Mouse (Mus musculus): ENCODE data around the gene Kpnb1. TPM values are rescaled to one million over a fixed set of nuclear protein-coding genes. Genes with fewer than 3 reads are reported as not detected.

Gene Kpnb1
- polyA plus RNA-seq, 1 experiment from 2014 or later, result 26.7 TPM

DNA sequence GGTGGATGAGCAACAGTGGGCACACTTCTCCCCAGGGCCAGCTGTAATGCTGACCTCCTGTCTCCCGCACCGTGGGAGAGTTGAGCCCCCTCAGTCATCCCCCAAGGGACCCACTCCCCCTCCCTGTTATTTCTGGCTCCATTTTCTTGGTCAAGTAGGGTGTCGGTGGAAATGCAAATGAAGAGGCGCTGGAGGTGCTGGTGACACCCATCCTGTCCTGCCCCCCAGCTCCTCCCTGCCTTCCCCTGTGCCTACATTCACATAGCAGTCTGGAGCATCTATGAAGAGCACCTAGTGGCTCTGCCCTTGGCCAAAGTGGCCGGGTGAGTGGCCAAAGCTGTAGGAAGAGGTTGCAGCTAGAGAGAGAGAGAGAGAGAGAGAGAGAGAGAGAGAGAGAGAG, 54.4 kb downstream of the Kpnb1 start:
- H3K4me1 ChIP-seq, result peaks cover 14% of the 10 kb centered on the region
- no peak overlapping the region for H3K4me3 ChIP-seq (replicated peaks)
- no peak overlapping the region for H3K4me2 ChIP-seq
- 0 out of 2 replicates have a peak, but pooled peaks cover 5% of the 10 kb centered on the region for H3K27me3 ChIP-seq (replicated peaks)
- 51% methylated on average over 5 of the region's 5 CpGs for WGBS
- no peak overlapping the region for H3K9ac ChIP-seq (replicated peaks)
- ATAC-seq (ENCODE audit: low FRiP score), result no peak
- no peak overlapping the region for H3K27ac ChIP-seq (replicated peaks)
- no peaks in the 10 kb centered on the region for H3K9me3 ChIP-seq (replicated peaks)
- peaks cover 13% of the 10 kb centered on the region; the same call in 1 of the 2 replicates for H3K36me3 ChIP-seq

DNA sequence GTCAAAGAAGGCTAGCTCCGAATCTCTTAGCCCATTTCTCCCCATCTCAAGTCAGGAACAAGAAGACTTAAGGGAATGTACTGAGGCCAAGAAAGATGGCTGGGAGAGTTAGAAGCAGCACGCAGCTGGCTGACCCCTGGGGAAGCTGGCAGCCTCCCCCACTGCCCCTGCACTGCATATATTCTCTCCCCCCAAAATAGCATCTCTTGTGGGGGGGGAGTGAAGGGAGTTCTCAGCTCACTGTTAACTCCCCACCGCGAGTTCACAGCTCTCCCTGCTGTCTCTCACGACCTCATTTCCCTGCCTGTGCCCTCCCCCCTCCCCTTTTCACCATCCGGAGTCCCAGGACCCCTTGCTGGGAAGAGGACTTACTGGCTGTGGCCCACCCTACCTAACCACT, 55.5 kb downstream of the Kpnb1 start:
- no peak overlapping the region for H3K9ac ChIP-seq (replicated peaks)
- no peak overlapping the region for H3K4me3 ChIP-seq (replicated peaks)
- 0 out of 2 replicates have a peak, but pooled peaks cover 9% of the 10 kb centered on the region for H3K27me3 ChIP-seq (replicated peaks)
- H3K4me1 ChIP-seq, result peaks cover 11% of the 10 kb centered on the region
- H3K4me2 ChIP-seq, result no peak overlapping the region
- no peak overlapping the region for H3K27ac ChIP-seq (replicated peaks)
- H3K36me3 ChIP-seq, result peaks cover 8% of the 10 kb centered on the region; the same call in 1 of the 2 replicates
- WGBS, result 27% methylated on average over 6 of the region's 6 CpGs
- ATAC-seq (ENCODE audit: low FRiP score), result no peak
- no peaks in the 10 kb centered on the region for H3K9me3 ChIP-seq (replicated peaks)

DNA sequence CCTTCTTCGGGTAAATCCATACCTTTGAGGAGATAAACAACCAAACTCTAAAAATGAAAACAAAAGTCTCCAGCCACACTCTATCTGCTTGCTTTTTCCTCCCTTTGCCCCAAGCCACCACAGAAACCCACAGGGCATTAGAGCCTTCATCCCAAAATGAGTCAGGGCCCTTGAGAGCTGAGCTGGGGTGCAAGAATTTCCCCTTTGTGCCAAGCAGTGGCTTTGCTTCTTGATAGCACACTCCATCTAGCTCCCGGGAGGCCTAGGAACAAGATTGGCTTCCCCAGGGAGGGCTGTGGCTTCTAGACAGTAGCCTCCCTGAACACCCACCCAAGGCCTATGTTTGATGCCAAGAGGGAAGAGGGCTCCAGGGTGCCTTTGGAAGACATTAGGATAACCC, 56.0 kb downstream of the Kpnb1 start:
- Histone ChIP-seq H3K9me3 (replicated peaks) (no peaks in the 10 kb centered on the region), H3K27me3 (replicated peaks) (0 out of 2 replicates have a peak, but pooled peaks cover 9% of the 10 kb centered on the region), H3K4me1 (peaks cover 14% of the 10 kb centered on the region), H3K4me3 (replicated peaks) (no peak overlapping the region), H3K9ac (replicated peaks) (no peak overlapping the region), H3K36me3 (0 out of 2 replicates have a peak, but pooled peaks cover 3% of the 10 kb centered on the region), H3K27ac (replicated peaks) (no peak overlapping the region), H3K4me2 (no peak overlapping the region)
- ATAC-seq (ENCODE audit: low FRiP score), result no peak
- WGBS, result 89% methylated on average over 2 of the region's 2 CpGs

GRCm38 (mm10) chr11:97130318-97130717, 57.4 kb downstream of the Kpnb1 start:
- H3K4me3 ChIP-seq (replicated peaks), result no peak overlapping the region
- H3K4me2 ChIP-seq, result no peak overlapping the region
- 0 out of 2 replicates have a peak, but pooled peaks cover 9% of the 10 kb centered on the region for H3K27me3 ChIP-seq (replicated peaks)
- no peak for ATAC-seq (ENCODE audit: low FRiP score)
- H3K9ac ChIP-seq (replicated peaks), result no peak overlapping the region
- peaks cover 16% of the 10 kb centered on the region for H3K4me1 ChIP-seq
- WGBS, result 80% methylated on average over 7 of the region's 7 CpGs
- H3K9me3 ChIP-seq (replicated peaks), result no peaks in the 10 kb centered on the region
- no peak overlapping the region for H3K27ac ChIP-seq (replicated peaks)
- H3K36me3 ChIP-seq, result no peaks in the 10 kb centered on the region

- 0 out of 2 replicates have a peak, but pooled peaks cover 9% of the 10 kb centered on the region for H3K27me3 ChIP-seq (replicated peaks)
- no peak overlapping the region for H3K9ac ChIP-seq (replicated peaks)
- H3K9me3 ChIP-seq (replicated peaks), result no peaks in the 10 kb centered on the region
- no peak overlapping the region for H3K27ac ChIP-seq (replicated peaks)
- H3K4me2 ChIP-seq, result no peak overlapping the region
- 74% methylated on average over 3 of the region's 3 CpGs for WGBS
- no peaks in the 10 kb centered on the region for H3K36me3 ChIP-seq
- no peak for ATAC-seq (ENCODE audit: low FRiP score)
- H3K4me1 ChIP-seq, result peaks cover 16% of the 10 kb centered on the region
- no peak overlapping the region for H3K4me3 ChIP-seq (replicated peaks)
These were observed 58.7 kb downstream of the Kpnb1 start for GRCm38 (mm10) chr11:97128956-97129355.

DNA sequence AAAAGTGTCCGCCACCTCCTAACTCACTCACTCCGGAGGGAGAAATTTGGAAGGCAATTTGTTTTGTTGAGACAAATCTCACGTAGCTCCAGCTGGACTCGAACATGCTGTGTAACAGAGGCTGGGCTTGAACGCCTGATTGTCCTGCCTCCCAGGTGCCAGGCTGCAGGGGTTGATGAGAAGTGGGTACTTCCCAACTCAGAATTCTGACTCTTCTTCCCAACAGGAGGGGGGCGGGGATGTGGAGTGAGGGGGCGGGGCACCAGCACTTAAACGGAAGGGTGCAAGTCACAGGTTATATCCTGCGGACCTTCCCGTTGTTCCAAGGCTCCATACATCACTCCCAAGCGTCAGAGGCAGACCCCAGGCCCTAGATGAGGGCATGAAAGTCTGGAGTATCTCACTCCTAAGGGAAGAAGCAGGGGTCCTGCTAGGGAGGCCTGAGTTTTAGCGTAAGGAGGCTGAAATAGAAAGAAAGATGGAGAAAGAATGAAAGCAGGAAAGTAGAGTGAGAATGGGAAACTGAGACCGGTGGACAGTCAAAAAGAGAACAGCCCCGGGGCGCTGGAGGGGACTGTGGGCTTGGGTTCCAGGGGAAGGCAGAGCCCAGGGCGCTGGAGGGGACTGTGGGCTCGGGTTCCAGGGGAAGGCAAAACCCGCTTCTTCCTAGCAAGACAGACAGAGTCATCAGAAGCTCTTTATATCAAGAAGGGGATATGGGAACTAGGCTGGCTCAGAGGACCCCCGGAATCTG, 60.0 kb downstream of the Kpnb1 start:
- Histone ChIP-seq H3K27ac (replicated peaks) (no peak overlapping the region), H3K4me3 (replicated peaks) (peak overlapping the region; percentile 44), H3K9me3 (replicated peaks) (no peaks in the 10 kb centered on the region), H3K9ac (replicated peaks) (peak overlapping the region; percentile 34; the same call in 1 of the 2 replicates), H3K27me3 (replicated peaks) (0 out of 2 replicates have a peak, but pooled peaks cover 9% of the 10 kb centered on the region), H3K4me1 (peaks cover 20% of the 10 kb centered on the region), H3K4me2 (peak overlapping the region; percentile 77), H3K36me3 (no peaks in the 10 kb centered on the region)
- no peak for ATAC-seq (ENCODE audit: low FRiP score)
- WGBS, result 17% methylated on average over 19 of the region's 19 CpGs

DNA sequence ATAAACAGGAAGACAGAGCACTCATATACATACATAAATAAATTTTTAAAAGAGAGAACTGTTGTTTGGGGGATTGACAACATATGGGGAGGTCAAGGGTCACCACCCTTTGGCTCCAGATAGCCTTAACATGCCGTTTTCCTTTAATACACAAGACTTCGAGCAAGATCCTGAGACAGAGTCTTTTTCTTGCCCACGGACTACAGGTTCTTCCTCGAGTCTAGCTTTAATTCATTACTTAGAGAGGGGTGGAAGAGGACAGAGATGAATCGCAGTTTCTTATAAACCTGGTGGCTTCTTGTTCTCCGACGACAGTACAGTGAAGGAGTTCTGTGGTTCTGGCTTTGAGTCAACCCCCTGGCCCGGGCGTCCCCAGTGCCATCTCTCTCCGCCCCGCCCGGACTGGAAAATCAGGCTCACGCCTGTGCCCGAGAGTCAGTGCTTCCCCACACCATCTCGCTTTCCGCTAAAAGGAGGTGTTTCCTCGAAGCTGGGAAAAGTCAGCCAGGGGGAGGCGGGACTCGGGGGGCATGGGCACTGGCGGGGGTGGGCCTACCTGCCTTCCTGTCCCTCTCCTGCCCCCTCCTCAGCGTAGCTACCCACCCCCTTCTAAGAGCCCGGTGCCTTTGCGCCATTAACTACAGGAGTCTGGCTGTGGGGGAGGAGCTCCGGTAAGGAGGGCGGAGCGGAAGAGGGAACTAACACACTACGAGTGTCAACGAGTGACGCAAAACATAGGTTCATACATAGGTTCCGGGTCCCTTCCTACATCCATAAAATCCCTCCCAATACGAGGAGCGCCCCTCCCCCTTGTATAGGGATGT, 60.8 kb downstream of the Kpnb1 start:
- Histone ChIP-seq H3K4me2 (peak overlapping the region; percentile 77), H3K9ac (replicated peaks) (peak overlapping the region; percentile 34), H3K27me3 (replicated peaks) (0 out of 2 replicates have a peak, but pooled peaks cover 9% of the 10 kb centered on the region), H3K27ac (replicated peaks) (no peak overlapping the region), H3K9me3 (replicated peaks) (no peaks in the 10 kb centered on the region), H3K36me3 (no peaks in the 10 kb centered on the region), H3K4me3 (replicated peaks) (peak overlapping the region; percentile 44), H3K4me1 (peaks cover 20% of the 10 kb centered on the region)
- 5% methylated on average over 32 of the region's 32 CpGs for WGBS
- ATAC-seq (ENCODE audit: low FRiP score), result peak; percentile 72

DNA sequence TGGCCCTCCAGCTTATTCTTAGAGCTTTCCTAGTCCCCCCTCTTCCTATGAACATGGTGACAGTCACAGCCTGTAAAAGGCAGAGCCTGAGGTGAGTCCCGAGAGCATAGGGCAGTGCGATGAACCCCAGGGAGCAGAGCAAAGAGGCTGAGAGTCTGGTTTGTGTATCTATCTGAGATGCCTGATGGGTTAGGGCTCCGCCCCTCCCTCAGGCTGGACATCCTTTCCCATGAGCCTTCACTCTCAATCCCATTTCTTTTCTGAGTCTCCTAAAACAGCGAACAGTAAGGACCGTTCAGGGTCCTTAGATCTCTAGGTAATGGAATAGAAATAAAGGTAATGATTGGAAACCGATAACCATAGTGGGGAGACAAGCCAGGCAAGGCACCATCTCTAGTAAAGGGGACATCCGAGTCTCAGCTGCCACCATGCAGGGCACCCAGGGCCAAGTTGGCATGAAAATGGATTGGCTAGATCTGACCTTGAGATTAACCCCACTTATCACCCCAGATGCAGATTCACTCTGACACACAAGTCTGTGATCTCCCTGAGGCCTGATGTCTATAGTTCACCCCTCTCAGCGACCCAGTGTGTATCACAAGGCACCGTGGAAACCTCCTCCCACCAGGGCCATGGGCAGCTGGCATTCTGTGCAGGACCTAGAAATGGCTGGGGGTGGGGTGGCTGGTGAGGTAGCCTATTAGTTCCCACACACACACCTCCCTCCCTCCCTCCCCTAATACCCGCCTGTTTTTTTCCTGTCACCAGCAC, 63.2 kb downstream of the Kpnb1 start:
- Histone ChIP-seq H3K36me3 (no peaks in the 10 kb centered on the region), H3K4me1 (peaks cover 20% of the 10 kb centered on the region), H3K9ac (replicated peaks) (no peak overlapping the region), H3K27me3 (replicated peaks) (0 out of 2 replicates have a peak, but pooled peaks cover 9% of the 10 kb centered on the region), H3K4me2 (no peak overlapping the region), H3K9me3 (replicated peaks) (no peaks in the 10 kb centered on the region), H3K4me3 (replicated peaks) (no peak overlapping the region), H3K27ac (replicated peaks) (no peak overlapping the region)
- 67% methylated on average over 10 of the region's 10 CpGs for WGBS
- no peak for ATAC-seq (ENCODE audit: low FRiP score)

DNA sequence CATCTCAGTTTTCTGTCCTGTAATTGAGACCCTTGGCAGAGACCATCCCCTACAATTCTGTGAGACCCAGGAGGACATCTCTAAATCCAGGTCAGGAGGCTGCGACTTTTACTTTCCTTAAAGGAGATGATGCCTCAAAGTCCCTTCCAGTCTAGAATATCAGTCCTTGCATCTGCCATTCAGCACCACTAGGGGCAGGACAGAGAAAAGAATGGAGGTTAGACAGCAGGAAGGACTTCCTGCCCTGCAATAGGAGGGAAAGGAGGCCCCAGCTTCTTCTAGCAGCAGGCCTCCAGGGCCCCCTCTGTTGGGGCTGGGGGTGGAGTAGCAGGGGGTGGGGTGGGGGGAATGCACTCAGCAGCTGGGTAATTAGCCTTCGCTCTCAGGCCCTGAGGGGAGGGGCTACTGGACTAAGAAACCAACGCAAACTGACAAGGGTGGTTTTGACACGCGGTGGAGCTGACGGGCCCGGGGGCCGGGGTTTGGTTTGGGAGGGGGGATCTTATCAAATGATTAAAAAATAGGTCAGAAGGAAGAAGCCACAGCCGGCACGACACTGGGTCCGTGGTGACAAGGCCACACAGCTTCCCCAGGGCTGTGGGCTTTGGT, 64.3 kb downstream of the Kpnb1 start:
- Histone ChIP-seq H3K27ac (replicated peaks) (no peak overlapping the region), H3K4me1 (peaks cover 20% of the 10 kb centered on the region), H3K27me3 (replicated peaks) (peaks cover 15% of the 10 kb centered on the region), H3K4me2 (no peak overlapping the region), H3K4me3 (replicated peaks) (no peak overlapping the region), H3K9me3 (replicated peaks) (no peaks in the 10 kb centered on the region), H3K9ac (replicated peaks) (no peak overlapping the region), H3K36me3 (no peaks in the 10 kb centered on the region)
- no peak for ATAC-seq (ENCODE audit: low FRiP score)
- 19% methylated on average over 11 of the region's 11 CpGs for WGBS

- no peaks in the 10 kb centered on the region for H3K9me3 ChIP-seq (replicated peaks)
- ATAC-seq (ENCODE audit: low FRiP score), result no peak
- H3K4me3 ChIP-seq (replicated peaks), result no peak overlapping the region
- WGBS, result 63% methylated on average over 3 of the region's 3 CpGs
- H3K4me1 ChIP-seq, result peaks cover 4% of the 10 kb centered on the region; the same call in 1 of the 2 replicates
- peaks cover 35% of the 10 kb centered on the region for H3K27me3 ChIP-seq (replicated peaks)
- H3K27ac ChIP-seq (replicated peaks), result no peak overlapping the region
- H3K4me2 ChIP-seq, result no peak overlapping the region
- no peak overlapping the region for H3K9ac ChIP-seq (replicated peaks)
- H3K36me3 ChIP-seq, result no peaks in the 10 kb centered on the region
These were observed 67.0 kb downstream of the Kpnb1 start for GRCm38 (mm10) chr11:97120641-97121040.

- Histone ChIP-seq H3K4me3 (replicated peaks) (no peak overlapping the region), H3K4me1 (peaks cover 6% of the 10 kb centered on the region), H3K4me2 (no peak overlapping the region), H3K27ac (replicated peaks) (no peak overlapping the region), H3K9ac (replicated peaks) (no peak overlapping the region), H3K27me3 (replicated peaks) (peaks cover 39% of the 10 kb centered on the region), H3K36me3 (no peaks in the 10 kb centered on the region), H3K9me3 (replicated peaks) (no peaks in the 10 kb centered on the region)
- no peak for ATAC-seq (ENCODE audit: low FRiP score)
- 63% methylated on average over 10 of the region's 10 CpGs for WGBS
These were observed 67.5 kb downstream of the Kpnb1 start for GRCm38 (mm10) chr11:97120221-97120620.
